Mouse (Mus musculus) thymus, adult 2 months (tissue): ENCODE measurements around the gene Tenm4.

Experiments used
- CTCF ChIP-seq: fragments of 200-500 bp; IDR thresholded peaks from 2 replicates; pipeline ENCODE4 v1.5.1; 2012; ENCODE audit warnings: mild to moderate bottlenecking, control low read depth, low read length, moderate library complexity, borderline replicate concordance; ENCODE audit not compliant: control insufficient read depth, poor library complexity, insufficient read depth; ENCODE audit errors: extremely low read depth
- POLR2A ChIP-seq: fragments of 200-500 bp; IDR thresholded peaks from 2 replicates; pipeline ENCODE4 v1.6.1; 2012; ENCODE audit warnings: mild to moderate bottlenecking, low read length, control low read depth, moderate library complexity; ENCODE audit not compliant: control insufficient read depth, poor library complexity, insufficient read depth; ENCODE audit errors: extremely low read depth

DNA sequence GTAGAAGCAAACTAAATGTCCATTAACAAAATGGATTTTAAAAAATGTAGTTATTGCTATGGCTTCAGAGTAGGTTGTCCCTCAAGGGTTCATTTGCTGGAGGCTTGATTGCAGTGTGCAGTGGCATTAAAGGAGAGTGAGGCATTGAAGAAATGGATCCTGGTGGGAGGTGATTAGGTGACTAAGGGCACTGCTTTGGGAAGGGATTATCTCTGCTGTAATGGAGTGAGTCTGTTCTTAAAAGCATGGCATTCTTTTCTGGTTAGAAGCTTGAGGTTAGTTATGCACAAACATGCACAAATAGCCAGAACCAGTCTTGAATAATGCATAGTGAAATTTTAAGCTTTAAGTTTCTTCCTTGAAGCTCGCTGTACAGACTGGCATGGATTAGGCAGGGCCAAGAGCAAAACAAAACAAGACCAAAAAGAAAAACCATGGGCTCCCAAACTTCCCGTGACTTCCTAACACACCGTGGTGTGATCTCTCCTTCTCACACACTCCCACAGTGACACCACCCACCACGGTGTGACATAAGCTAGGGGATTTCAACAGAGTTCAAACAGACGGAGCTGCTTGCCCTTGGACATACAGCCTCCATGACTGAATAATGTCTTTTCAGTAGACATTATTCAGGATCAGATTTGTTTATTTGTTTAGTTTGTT is 772.8 kb downstream of the Tenm4 start:
- TF ChIP-seq CTCF (no peak), POLR2A (no peak)
